Mouse (Mus musculus): Measurements from ENCODE around the gene Tnfrsf25.
A peak's percentile ranks its signal among the peaks of the same experiment; 100 is the strongest.

DNA sequence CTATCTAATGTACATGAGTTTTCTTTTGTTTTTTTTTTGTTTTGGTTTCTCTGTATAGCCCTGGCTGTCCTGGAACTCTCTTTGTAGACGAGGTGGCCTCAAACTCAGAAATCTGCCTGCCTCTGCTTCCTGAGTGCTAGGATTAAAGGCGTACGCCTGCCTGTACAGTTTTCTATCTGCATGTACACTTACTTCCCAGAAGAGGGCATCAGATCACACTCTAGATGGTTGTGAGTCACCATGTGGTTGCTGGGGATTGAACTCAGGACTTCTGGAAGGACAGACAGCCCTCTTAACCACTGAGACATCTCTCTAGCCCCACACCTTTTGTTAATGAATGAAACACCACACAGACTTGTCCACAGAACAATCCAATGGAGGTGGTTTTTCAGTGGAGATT lies 36.5 kb upstream of the Tnfrsf25 start:
- TF ChIP-seq EP300 (IDR thresholded peaks at IDR 0.05; ENCODE audit: low read depth) (no peak), CTCF (IDR thresholded peaks at IDR 0.05; ENCODE audit: low read depth) (peak; percentile 34)
